Mouse (Mus musculus) left cerebral cortex, adult 2 months (tissue): ENCODE results near the gene Rap1gds1. TPM values are rescaled to one million over a fixed set of nuclear protein-coding genes. Genes with fewer than 3 reads are reported as not detected.
A peak's percentile ranks its signal among the peaks of the same experiment; 100 is the strongest.

Experiments
- DNase-seq, 2 experiments: peaks; one replicate each; pipeline ENCODE4 v3.0.0; 2021 to 2022; ENCODE audit warnings: low spot score in 2 of 2, mixed read lengths in 1 of 2; ENCODE audit errors: extremely low spot score in 1 of 2
- H3K27ac ChIP-seq: fragments of 200-600 bp; 2 replicates; pipeline ENCODE4 v1.8.1; 2022
- H3K4me3 ChIP-seq: fragments of 200-600 bp; 2 replicates; pipeline ENCODE4 v1.8.1; 2022
- CTCF ChIP-seq: fragments of 200-600 bp; IDR thresholded peaks from 2 replicates; pipeline ENCODE4 v1.8.1; 2022; ENCODE audit warnings: antibody characterized with exemption, mild to moderate bottlenecking, moderate library complexity
- intact Hi-C: fragments of 180-260 bp; cut with DNase I; formaldehyde crosslinking; loops from one replicate; pipeline ENCODE4 v1.15.1; 2025
- total RNA-seq, 2 experiments: library from RNA; stranded (reverse); gene quantifications; 2 replicates each; pipeline ENCODE4 v1.2.3; 2021

The Rap1gds1 gene
- total RNA-seq, 2 experiments from 2014 or later: 247 to 268 TPM

DNA sequence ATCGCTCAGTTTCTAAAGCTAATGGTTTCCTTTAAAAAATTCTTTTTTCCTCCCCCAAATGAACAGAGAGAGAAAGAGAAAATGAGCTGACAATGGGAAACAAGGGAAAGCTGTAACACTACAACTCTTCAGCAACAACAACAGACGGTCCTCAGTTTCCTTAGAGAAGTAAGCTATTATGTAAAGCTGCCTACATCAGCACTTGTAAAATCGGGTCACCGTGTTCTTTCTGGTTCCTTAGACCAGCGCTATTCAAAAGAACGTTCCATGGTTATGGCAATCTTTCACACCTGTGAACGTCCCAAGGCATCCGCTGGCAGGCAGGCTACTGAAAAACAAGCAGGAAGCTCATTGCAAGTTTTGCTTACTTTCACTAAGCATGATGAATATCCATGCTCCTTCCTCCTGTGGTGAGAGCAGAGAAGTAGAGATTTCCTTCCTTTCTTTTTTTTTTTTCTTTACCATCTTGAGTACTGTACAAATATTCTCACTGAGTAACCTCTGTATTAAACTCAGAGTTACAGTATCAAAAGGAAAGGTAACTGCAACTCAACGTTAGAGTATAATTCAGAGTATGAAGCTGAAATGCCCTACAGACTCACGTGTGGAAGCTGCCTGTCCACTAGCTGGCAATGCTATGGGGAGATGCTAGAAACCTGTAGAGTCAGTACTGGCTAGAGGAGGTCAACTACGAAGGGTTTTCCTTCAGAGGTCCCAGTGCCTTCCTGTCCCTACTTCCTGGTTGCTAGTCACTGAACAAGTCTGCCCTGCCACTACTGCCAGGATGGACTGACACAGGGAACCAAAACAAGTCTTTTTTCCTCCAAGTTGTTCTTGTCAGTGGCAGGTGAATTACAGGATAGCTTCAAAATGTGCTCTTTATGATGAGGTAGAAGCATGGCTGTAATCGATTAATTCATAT is 26.0 kb downstream of the Rap1gds1 start:
- no peak for DNase-seq
- no peak overlapping the region for H3K4me3 ChIP-seq
- no peak for TF ChIP-seq CTCF
- intact Hi-C loops: no loop called here
- H3K27ac ChIP-seq: 0 out of 2 replicates have a peak overlapping the region, but pooled peaks have one; percentile 33

- no peak overlapping the region for H3K27ac ChIP-seq
- intact Hi-C loops: no loop called here
- DNase-seq: no peak
- TF ChIP-seq CTCF: no peak
- H3K4me3 ChIP-seq: no peak overlapping the region
These were observed 32.6 kb downstream of the Rap1gds1 start for GRCm38 (mm10) chr3:139042433-139042854.

DNA sequence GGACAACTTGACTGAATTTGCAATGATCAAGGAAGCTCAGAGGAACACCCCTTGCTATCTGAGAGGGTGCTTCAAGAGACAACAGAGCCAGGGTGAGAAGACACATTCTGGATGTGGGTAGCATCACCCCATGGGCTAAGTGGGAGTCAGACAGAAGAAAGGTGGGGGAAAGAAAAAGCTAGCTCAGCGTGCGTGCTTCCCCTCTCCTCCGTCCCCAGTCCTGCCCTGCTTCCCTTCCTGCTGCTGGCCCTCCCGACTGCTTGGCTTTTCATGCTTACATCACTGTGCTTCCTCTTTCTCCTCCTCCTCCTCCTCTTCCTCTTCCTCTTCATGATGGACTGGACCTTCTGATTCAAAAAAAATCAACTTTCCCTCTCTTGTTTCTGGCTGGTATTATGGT is 33.1 kb downstream of the Rap1gds1 start:
- TF ChIP-seq CTCF: no peak
- DNase-seq: no peak
- Histone ChIP-seq H3K4me3 (no peak overlapping the region), H3K27ac (no peak overlapping the region)
- intact Hi-C loops: no loop called here

DNA sequence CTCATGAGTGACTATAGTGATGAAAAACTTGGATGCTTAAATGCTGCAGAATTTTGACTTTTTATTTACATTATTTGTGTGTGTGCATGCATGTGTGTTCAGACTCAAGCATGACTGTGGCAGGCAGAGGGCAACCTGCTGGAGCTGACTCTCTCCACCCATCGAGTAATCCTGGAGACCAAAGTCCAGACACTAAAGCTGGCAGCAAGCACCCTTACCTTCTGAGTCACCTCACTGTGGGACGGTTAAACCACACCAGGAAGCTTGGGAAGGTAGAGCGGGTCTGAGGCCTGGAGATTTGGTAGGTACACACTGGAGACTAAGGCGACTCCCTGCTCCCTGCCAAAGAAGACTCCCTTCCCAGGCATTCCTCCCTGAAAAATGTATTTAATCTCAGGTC is 38.0 kb downstream of the Rap1gds1 start:
- no peak for DNase-seq
- no peak for TF ChIP-seq CTCF
- H3K27ac ChIP-seq: no peak overlapping the region
- intact Hi-C loops: no loop called here
- H3K4me3 ChIP-seq: no peak overlapping the region

- no peak for TF ChIP-seq CTCF
- no peak overlapping the region for H3K27ac ChIP-seq
- intact Hi-C loops: no loop called here
- no peak for DNase-seq
- no peak overlapping the region for H3K4me3 ChIP-seq
These were observed 41.8 kb downstream of the Rap1gds1 start for GRCm38 (mm10) chr3:139033179-139033578.

DNA sequence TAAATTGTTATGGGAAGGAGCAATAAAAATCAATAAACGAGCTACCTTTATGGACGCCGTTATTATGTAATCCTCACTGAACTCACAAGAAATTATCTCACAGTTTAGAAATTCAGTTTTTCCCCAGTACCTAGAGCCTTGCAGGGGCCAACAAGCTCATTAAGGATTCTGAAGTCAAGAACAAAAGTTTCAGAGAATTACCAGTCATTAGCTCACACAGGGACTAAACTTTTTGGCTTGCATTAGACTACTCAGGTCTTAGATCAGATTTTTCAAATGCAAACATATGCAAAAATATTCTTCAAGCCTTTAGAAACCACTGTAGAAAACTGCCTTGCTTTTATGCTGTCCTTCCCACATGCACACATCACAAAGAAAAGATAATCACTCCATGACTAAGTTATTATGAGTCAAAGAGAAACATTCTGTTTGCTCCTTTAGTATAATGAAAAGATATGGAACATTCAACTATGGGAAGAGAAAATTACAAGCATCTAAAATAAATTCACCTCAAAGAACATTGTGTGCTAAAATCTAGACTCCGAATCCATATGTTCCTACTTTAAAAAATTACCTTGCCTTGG is 44.3 kb downstream of the Rap1gds1 start:
- TF ChIP-seq CTCF: no peak
- Histone ChIP-seq H3K27ac (peak overlapping the region; percentile 71), H3K4me3 (no peak overlapping the region)
- intact Hi-C loops: no loop called here
- no peak for DNase-seq

- no peak overlapping the region for H3K4me3 ChIP-seq
- no peak overlapping the region for H3K27ac ChIP-seq
- DNase-seq: no peak
- intact Hi-C loops: no loop called here
- TF ChIP-seq CTCF: no peak
These were observed 49.9 kb downstream of the Rap1gds1 start for GRCm38 (mm10) chr3:139025077-139025476.

GRCm38 (mm10) chr3:139023585-139023984 is 51.4 kb downstream of the Rap1gds1 start:
- H3K27ac ChIP-seq: no peak overlapping the region
- H3K4me3 ChIP-seq: no peak overlapping the region

DNA sequence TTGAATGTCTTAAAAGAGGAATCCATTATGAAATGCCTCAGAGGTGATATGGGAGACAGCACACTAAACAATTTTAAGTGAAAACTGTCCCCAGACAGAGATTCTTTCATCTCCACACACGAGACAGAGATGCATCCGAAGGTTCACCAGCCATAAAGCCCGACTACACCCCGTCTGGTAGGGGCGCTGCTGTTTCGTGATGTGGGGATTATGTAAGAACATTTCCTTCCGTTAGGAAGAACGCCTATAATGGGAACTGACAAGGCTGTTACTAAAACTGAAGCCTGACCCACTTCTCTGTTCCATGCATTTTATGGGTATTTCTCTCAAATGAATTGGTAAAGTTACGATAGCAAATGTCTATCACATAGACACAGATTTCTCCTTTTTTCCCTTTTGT is 62.6 kb downstream of the Rap1gds1 start:
- peak; percentile 38 to 40 for DNase-seq
- intact Hi-C loops: loop anchor here (5.0 kb wide), 1 partner anchor 60 kb away; no protein-coding TSS in a partner anchor

More at GRCm38 (mm10) chr3:139023585-139023984, 51.4 kb downstream of the Rap1gds1 start:
- TF ChIP-seq CTCF: no peak
- intact Hi-C loops: no loop called here
- no peak for DNase-seq

DNA sequence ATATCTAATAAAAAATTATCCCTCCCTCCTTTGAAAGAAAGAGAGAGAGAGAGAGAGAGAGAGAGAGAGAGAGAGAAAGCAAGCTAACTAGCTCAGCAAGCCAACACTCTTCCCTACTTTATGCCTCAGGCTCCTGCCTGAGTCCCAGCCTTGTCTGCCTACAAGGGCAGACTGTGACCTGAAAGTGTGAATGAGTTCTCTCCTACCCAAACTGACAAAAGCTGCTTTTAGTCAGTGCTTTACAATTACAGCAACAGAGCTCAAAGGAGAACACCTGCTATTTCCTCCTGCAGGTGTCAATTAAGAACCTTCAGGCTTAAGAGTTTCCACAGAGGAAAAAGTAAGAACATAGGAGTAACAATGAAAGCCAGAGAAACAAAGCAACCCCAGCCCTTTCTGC is 69.3 kb downstream of the Rap1gds1 start:
- no peak overlapping the region for H3K27ac ChIP-seq
- no peak for TF ChIP-seq CTCF
- intact Hi-C loops: no loop called here
- no peak for DNase-seq
- no peak overlapping the region for H3K4me3 ChIP-seq

More for the DNA sequence above, 62.6 kb downstream of the Rap1gds1 start:
- TF ChIP-seq CTCF: peak; percentile 23
- H3K27ac ChIP-seq: peak overlapping the region; percentile 53
- H3K4me3 ChIP-seq: no peak overlapping the region

- no peak for DNase-seq
- TF ChIP-seq CTCF: no peak
- Histone ChIP-seq H3K4me3 (no peak overlapping the region), H3K27ac (no peak overlapping the region)
- intact Hi-C loops: no loop called here
These were observed 72.2 kb downstream of the Rap1gds1 start for GRCm38 (mm10) chr3:139002774-139003173.

DNA sequence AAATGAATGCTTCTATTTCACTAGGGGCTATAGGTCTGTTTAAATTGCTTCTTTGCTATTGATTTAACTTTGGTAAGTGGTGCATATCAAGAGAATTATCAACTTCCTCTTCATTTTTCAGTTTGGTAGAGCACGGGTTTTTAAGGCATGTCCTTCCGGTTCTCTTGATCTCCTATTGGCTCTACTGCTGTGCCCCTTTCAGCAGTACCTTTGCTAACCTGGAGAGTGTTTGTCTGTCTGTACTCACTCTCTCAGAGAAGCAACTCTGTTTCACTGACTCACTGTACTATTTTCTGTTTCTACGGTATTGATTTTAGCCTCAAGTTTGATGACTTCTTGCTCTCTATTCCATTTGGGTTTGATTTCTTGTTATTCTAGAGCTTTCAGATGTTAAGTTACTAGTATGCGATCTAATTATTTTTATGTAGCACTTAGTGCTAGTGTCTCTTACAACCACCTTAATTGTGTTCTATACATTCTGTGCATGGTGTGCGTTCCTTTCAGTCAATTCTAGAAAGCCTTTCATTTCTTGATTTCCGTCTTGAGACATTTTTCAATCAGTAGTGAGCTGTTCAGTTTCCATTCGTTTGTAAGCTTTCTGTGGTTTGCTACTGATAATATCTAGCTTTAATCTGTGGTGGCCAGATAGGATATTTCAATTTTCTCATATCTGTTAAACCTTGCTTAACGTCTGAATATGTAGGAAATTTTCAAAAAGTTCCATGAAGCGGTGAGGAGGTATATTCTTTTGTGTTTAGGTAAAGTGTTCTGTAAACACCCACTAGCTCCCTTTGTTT is 74.7 kb downstream of the Rap1gds1 start:
- Histone ChIP-seq H3K27ac (no peak overlapping the region), H3K4me3 (no peak overlapping the region)
- intact Hi-C loops: no loop called here
- no peak for DNase-seq
- TF ChIP-seq CTCF: no peak
